Mouse (Mus musculus): Measurements from ENCODE around the gene Inpp5f.
A peak's percentile ranks its signal among the peaks of the same experiment; 100 is the strongest.
"Not testable (repeated sequence)": the region's sequence is repeated elsewhere in the genome, so short reads cannot be mapped to it uniquely, and the experiment has no call there.

Inpp5f gene

DNA sequence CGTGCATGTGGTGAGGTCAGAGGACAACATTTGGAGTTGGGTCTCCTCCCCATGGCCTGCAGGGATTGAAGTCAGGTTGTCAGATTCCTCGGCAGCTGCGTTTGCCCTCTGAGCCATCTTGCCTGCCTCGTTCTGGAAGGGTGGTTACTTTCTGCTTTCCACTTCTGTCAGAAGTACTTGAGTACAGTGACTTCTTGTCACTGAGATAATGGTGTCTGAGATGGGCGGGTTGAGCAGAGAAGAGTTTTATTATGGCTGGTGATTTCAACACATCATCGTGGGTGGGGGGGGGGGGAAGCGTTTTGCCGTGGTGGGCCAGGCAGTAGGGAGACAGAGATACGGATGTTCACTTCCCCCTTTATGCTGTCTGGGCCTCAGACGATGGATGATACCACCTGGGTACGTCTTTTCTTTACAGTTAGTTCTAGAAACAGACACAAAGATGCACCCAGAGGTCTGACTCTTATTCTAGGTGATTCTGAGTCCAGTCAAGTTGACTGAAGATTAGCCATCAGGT, 53.8 kb downstream of the Inpp5f start:
- DNase-seq (ENCODE audit: low spot score), result no peak

DNA sequence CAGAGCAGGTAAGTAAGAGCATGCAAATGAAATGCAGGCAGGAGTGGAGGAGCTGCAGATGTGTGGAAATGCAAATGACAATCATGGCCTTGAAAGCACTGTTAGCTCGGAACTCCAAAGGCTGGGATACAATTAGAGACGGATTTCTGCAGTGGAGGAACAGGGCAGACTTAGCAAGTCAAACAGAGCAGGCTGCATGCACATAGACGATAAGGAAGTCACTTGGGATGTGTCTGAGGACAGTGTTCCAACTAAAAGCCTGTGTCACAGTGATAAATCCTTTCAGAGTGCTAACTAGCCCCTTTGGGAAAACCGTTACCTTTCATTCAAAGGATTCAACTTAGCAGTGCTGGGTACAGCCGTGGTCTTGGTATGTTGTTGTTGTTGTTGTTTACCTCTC, 56.7 kb downstream of the Inpp5f start:
- no peak for DNase-seq (ENCODE audit: low spot score)

DNA sequence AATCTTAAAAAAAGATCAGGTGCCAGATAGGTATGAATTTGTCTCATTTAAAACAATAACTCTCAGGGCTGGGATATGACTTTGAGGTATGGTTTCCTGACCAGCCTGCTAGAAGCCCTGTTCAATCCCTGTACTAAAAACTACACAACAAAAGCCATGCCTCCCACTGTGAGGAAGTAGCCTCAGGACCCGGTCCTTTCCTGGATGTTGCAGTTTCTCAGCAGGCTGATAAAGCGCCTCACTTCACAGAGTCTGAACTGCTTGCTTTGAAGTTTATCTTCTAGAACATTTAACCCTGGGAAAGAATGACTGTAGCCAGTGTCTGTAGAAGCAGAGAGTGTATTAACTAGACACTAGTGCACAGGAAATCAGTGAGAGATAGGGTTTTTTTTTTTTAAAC, 57.7 kb downstream of the Inpp5f start:
- DNase-seq (ENCODE audit: low spot score), result no peak

DNA sequence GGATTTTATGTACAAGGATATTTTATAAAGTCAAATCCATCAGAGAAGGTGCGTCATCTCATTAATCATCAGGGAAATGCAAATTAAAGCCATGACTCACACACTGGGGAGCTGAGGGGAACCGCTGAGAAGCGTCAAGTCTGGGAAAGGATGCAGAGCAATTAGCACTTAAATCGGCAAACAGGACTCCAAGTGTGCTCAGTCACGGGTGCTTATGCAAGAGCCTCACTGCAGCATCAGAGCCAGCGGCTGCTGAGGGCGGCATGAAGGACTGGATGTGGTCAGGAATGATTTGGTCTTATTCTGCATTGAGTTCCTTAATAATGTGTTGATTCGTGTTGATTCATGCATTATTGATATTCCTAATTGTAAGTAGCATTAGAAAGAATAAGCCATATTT, 60.8 kb downstream of the Inpp5f start:
- DNase-seq (ENCODE audit: low spot score), result no peak

DNA sequence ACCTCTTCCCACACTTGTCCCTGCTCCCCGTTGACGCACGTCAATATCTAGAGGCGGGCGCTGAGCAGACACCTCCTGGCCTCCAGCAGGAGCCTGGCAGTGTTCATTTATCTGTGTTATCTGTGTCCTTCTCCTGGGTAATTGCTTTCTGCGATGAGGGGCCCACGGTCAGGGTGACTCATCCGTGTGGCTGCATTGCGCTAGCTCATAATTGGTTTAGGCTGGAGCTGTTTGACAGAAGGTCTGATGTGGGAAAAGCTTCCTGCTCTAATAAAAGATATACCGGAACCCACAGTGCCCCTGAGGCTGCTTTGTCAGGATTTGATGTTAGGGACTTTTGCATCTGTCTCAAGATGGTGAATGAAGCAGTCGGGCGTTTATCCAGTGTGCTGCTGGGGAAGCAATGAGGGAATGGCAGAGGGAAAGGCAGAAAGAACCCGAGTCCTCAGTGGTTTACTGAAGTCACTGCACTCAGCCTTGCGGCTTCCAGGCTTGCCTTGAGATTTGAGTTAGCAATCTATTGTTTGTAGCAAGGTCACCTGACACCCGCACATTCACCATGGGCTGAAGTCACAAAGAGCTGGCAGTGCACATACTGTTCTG, 61.4 kb downstream of the Inpp5f start:
- no peak for DNase-seq (ENCODE audit: low spot score)

DNA sequence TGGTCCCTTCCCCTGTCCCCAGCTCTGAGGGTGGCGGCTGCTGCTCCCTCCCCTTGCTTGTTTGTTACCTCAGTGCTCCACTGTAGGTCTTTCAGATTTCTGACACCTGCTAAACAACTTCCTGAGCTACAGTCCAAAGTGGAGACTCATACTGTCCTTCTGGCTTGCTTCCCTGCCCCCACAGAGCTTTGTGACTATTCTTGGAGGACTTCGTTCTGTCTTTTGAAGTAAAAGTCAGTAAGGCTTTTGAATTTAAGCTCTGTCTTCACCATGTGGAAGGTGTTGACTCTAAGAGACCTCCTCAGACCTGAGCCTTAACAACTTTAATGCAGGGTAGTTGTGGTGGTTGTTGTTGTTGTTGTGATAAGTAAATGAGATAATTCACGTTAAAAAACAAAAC, 67.4 kb downstream of the Inpp5f start:
- no peak for DNase-seq (ENCODE audit: low spot score)

DNA sequence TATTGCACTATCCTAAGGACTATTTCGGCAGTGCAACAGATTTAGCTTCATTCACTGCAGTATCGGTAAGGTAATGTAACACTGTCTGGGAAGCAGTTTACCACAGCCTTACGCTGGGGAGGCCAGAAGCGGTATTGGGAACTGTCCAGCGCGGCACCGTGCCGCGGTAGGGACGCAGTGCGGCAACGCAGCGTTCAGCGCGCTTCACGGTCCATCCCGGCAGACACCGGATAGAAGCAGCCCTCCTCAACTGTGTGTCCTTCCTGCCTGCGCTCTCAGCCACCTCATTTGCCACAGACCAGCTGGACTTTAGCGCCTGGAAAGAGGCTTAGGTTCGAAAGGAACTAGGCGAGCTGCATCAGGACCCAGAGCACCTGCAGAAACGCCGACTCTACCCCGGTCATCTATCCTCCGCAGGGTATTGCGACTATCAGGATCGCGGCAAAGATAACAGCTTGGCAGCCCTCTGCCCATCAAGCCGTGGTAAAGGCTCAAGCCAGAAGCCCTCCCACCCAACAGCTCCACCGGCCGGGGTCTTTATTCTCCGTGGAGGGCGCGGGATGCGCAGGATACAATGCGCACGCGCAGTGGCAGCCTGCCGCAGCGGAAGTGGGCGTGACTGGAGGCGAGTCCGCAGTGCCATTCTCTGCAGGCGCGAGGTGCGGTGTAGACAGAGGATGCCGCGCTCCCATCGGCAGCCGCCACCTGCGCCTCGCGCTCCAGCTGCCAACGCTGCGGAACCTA, 76.9 kb downstream of the Inpp5f start:
- peak; percentile 44 for DNase-seq (ENCODE audit: low spot score)

DNA sequence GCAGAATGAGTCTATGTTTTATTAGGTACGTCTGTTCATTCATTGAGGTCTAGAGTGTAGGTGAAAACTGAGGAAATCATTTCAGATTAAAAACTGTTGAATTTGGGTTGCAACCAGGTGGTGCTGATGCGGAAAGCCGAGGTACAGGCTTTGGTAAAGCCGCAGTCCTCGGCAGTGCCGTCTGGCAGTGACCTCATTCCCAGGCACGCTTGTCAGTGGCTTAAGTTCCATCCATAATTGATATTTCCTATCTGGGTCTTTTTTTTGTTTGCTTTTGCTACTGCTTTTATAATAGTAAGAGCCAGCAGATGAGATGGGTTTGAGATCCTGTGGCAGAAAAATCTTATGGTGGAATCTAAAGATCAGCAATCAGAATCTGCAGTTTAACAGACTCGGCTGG, 78.2 kb downstream of the Inpp5f start:
- no peak for DNase-seq (ENCODE audit: low spot score)

DNA sequence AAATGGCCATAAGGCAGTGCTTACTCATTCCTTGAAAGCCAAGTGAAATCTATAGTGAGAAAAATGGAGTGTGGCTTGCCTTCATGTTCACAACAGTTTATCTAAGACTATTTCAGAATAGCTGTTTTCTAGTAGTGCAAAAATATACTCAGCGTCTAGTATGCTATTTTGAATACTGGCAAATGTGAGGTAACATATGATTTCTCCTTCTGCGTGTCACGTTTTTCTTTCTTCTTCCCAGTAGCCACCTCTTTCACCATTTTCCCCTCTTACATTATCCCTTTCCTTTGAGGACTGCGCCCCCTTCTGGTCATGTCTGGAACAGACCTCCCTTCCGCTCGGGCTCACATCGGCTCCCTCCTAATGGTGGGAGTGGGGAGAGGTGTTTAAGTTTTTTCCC, 78.9 kb downstream of the Inpp5f start:
- DNase-seq (ENCODE audit: low spot score), result peak; percentile 68

DNA sequence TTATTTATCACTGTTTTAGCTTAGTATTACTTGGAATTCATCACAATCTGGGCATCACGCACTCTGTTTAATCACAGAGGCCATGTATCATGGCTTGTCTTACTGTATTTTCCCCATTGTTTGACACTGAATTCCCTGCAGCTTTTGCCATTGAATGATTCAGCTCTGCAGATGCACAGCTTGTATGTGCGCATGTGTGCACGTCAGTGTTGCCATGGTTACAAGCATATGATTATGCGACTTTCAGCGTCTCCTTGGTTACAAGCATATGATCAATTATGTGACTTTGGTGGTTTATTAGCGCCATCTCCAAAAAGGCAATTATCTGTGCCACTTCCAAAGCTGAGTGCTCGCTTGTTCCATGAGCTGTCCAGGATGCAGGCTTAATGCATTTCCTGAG, 79.7 kb downstream of the Inpp5f start:
- no peak for DNase-seq (ENCODE audit: low spot score)

DNA sequence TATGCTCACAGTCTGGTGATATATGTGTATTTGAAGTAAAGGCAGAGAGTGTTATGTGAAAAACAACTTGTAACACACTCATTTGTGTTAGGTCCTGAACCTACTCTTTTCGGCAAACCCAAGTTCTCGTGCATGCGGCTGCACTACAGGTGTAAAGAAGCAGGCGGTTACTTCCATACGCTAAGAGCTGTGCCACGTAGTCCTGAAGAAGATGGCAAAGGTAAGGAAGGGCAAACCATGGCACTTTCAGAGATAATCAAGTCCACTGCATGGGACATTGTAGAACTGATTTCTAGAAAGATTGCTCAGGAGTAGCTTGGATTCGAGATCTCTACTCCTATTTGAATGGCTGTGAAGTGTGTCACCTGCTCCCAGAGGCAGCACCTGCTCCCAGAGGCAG, 81.0 kb downstream of the Inpp5f start:
- DNase-seq (ENCODE audit: low spot score), result no peak

DNA sequence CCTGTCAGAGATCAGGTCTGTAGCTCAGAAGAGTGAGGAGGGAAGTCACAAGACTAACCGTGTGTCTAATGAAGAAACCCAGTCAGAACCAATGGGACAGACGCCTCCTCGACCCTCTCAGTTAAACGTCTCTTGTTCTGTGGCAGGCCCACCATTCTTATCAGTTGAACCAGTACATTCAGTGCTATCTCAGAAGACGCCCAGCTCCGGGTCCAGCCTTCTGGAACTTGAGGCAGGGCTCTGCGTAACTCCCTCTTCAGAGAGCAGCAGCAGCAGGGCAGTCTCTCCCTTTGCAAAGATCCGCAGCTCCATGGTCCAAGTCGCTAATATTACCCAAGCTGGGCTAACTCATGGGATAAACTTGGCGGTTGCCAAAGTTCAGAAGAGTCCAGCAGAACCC, 83.7 kb downstream of the Inpp5f start:
- DNase-seq (ENCODE audit: low spot score), result no peak

DNA sequence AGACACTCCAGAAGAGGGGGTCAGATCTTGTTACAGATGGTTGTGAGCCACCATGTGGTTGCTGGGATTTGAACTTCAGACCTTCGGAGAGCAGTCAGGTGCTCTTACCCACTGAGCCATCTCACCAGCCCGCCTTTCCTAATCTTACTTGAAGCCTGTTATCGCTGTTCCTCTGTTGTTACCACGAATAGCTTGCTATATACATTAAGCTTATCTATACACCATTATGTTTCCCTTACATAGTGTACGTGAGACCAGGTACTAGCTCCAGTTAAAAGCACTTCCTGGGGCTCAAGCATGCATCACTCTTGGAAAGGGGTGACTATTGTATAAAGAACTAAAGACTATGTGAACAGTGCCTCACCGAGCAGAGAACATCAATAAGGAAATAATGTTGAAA, 88.8 kb downstream of the Inpp5f start:
- not testable (repeated sequence) for DNase-seq (ENCODE audit: low spot score)

DNA sequence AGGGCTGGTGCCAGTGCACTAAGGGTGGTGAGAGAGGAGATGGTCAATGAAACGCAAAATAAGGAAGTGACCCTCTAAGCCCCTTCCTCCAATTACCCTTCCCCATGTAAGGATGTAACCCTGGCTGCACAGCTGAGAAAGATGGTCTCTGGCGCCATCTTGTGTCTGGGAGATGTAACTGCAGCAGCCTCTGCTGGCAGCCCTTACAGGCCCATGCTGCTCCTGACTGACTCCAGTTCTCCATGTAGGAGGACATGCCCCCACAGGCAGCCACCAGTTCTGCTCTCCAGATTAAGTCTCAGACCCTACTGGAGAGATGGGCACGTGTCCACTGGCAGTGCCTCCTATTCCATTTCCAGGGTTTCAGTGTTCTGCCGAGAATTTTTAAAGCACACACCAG, 94.6 kb downstream of the Inpp5f start:
- DNase-seq (ENCODE audit: low spot score), result peak; percentile 45

DNA sequence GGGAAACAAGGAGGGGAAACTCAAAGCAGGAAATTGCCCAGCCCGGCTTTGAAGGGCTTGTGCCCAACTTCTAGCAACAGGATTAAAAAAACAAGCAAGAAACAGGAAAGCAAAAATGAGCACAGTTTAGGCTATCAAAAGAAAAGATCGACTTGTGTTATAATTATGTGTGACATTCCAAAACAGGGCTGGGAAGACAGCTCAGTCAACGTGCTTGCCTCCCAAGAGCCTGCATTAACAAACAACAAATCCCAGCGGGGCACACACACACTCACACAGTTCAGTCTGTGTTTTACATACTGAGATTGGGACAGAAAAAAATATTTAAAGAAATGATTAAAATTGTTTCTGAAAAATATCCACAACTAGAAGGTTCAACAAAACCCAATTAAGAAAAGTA, 106.9 kb downstream of the Inpp5f start:
- DNase-seq (ENCODE audit: low spot score), result no peak

DNA sequence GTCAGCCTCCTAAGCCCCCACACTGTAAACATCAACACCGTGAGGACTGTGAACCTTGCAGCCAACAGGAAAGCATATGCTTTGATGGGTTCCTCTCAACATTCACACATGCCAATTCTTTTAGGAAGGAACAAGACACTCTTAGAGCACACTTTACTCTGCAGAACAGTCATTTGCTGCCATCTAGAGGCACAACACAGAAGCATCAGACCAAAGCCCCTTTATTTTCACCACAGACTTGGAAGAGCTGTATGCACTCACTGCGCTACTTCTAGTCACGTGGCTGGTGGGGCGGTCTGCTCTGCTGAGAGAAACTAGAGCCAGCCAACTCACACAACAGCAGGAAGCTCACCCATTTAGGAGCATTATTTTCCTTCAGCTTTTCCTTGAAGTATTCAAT, 113.6 kb downstream of the Inpp5f start:
- no peak for DNase-seq (ENCODE audit: low spot score)

DNA sequence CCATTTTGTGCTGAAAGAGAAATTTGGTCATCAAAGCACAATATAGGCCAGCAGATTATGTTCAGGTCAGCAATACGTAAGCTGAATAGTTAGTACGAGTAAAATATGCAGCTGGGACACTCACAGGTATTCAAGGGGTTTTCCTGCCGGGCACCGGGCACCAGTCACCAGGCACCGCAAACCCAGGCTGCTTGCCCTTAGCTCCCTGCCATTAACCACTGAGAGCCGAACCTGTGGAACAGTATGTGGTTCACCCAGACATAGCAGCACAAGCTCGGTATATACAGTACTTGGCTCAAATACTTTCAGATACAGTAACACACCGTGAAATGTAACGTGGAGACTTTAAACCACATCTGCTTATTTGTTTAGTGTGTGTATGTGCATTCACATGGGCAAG, 114.1 kb downstream of the Inpp5f start:
- DNase-seq (ENCODE audit: low spot score), result no peak

DNA sequence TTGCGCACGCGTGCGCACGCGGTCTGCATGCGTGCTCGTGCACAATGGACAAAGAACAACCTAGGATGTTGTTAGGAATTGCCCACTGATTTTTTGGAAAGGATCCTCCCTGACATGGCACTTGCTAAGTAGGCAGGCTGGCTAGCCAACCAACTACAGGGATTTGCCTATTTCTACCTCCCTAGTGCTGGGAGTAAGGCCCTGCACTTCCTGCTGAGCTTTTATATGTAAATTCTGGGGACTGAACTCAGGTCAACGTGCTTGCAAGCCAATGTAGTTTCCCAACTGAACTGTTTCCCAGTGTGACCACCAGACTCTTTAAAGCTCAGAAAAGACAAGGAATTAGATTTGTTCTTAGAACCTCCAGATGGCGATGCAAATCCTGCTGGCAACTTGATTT, 115.9 kb downstream of the Inpp5f start:
- DNase-seq (ENCODE audit: low spot score), result no peak

DNA sequence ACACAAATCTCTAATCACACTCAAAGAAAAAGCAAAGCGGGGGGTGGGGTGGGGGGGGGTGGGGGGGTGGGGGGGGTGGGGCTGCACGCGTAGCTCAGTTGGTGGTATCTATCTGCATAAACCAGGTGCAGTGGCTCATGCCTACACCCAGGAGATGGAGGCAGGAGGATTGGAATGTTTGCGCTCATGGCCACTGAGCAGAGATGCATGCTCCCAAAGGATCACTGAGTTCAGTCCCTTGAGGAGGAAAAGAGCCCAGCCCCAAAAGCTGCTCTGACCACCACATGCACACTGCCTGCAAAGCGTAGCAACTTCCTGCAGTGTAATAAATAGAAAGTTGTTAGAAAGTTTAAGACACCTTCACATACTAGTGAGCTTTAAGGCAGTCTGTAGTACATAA, 116.6 kb downstream of the Inpp5f start:
- no peak for DNase-seq (ENCODE audit: low spot score)

DNA sequence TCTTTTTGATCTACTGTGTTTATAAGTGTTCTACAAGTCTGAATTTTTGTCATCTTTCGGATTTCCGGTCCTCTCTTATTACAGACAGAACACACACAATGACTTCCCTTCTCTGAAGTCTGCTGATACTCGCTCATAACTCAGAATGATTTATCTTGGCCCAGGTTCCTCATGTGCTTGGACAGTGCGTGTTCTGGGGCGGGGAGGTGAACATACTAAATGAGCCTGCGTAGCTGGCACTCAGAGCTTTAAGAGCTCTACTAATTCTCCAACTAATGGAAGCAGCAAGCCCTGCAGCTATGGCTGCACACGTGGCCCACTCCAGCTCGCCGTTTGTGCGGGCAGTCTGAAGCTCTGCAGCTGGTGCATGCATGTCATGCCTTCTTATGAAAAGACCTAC, 117.6 kb downstream of the Inpp5f start:
- no peak for DNase-seq (ENCODE audit: low spot score)

DNA sequence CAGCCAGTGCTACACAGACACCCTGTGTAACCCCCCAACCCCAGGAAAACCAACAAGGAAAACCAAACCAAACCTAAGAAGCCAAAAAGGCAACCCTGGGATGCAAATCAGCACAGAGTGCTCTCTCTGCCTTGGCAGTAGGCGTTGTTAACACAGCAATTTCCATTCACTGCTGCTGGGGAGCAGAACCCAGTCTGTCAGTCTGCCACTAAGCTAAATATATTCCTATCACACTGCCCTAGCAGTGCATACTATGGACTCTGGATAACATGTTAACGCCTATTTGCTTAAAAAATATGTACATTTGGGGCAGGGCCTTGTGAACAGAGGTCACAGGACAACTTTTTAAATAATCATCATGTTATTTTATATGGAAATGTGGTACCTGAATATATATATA, 120.5 kb downstream of the Inpp5f start:
- DNase-seq (ENCODE audit: low spot score), result no peak

DNA sequence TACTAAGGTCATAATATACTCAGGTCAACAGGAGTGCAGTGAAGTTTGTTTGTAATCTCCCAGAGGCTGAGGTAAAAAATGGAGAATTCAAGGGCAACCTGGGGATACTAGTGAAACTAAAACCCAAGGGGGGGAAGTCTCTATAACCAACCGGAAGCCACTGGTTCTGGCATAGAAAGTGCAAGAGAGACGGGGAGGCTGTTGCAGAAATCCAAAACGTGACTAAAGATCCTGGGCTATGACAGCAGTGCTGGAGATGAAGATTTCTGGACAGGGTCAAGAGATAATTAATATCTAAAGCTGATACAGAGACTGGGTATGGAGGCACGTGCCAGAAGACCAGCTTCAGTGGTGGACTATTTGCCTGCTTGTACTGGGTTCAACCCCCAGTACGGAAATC, 126.9 kb downstream of the Inpp5f start:
- no peak for DNase-seq (ENCODE audit: low spot score)

DNA sequence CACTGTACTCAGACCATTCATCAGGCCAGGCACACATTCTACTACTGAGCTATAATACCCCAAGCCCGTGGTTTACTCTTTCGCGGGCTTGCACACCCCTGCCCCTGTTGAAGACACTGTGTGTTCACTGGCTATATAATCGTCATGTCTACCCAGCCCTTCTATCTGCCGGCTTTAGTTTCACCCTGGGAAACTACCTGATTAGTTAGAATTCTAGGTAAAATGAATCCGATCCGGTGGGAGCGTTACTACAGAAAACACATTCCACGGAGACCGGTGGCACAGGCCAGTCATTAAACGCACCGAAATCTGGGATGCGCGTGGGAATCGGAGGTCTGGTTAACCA, 128.0 kb downstream of the Inpp5f start:
- no peak for DNase-seq (ENCODE audit: low spot score)
